Mouse (Mus musculus) cerebellum, adult 11-12 months (tissue): ENCODE data around the gene Gle1.
"Not testable (repeated sequence)": the region's sequence is repeated elsewhere in the genome, so short reads cannot be mapped to it uniquely, and the experiment has no call there.

ENCODE experiments used
- DNase-seq: peaks from one replicate; pipeline ENCODE4 v3.0.0; 2022

The Gle1 gene

DNA sequence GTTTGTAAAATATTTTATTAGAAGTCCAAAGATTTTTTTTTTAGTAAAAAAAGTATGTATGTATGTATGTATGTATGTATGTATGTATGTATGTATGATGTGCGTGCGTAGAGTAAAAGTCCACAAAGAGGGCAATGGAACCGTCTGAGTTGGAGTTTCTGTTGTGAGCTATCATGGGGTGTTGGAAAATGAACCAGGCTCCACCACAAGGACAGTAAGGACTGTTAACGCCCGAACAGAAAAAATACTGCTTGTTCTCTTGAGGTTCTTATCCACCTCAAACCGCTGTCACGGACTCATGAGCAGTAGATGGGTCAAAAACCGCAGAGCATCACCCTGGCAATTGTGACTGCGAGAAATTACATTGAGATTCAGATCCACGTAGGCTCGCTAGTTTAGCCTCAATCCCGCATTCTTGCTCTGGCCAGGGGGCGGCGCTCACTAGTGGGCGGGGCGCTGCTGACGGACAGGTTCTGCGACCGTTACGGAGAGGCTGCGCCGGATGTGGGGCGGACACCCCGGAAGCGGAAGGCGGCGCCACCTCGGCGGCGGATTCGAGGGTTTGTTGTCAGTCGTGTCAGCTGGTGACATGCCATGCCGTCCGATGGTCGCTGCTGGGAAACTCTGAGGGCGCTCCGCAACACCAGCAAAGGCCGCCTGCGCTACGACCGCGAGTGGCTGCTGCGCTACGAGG, at the start of gene Gle1:
Gene Gle1 (plus strand): TSS at position 521 of the 694 bp plus-strand sequence.
- DNase-seq = peak; percentile 94

DNA sequence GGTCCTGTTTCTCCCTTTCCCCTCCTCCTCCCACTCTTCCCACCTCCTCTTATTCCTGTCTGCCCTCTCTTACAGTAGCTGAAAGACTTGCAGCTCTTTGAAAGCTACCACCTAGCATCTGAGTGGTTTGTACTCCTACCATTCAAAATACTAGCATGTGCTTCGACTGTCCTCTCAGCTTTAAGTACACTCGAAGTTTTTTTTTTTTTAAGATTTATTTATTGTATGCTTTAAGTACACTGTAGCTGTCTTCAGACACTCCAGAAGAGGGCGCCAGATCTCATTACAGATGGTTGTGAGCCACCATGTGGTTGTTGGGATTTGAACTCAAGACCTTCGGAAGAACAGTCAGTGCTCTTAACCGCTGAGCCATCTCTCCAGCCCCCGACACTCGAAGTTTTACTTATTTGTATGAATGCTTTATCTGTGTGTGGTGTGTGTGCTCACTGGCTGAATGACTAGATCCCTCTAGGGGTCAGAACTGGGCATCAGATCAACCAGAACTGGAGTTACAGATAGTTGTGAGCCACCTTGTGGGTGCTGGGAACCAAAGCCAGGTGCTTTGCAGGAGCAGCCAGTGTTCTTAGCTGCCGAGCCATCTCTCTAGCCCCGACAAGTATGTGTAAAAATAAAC, 48.5 kb upstream of the Gle1 start:
- not testable (repeated sequence) for DNase-seq

DNA sequence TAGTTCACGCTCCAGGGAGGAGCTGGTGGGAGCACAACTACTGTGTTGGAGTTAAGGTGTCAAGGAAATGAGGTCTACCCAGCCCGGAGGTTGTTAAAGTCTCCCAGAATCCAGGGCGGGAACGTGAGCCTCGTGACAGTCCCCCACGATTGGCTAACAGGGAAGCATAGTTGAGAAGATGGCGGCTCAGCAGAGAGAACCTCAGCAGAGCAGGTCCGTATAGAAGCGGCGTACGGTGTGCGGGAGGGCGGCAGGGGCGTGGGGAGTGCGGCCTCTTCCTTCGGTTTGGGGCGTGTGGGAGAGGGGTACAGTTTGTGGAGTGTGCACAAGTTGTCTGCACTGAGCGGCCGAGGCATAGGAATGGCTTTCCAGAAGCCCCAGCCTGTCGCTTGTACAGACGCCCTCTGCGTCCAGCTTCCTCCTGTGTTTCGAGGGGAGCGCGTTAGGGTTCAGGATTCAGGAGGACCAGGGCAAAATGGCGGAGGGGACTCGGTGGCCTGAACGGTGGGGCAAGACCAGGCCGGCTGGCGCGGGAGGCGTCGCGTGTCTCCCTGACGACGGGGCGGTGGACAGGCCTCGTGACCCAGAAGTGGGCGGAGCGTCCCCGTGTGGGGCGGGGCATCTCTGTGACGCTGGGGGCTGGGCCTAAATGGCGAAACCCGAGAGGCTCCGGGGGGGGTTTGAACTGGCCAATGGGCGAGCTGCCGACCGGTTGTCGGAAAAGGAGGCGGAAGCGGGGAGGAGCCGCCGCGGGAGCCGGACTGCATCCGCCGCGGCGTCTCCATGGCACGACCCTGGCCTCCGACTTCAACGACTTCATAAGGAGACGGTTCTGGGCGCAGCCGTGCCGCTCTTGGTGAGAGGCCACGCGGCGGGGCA, 45.9 kb upstream of the Gle1 start, which contains the start of gene Odf2:
Gene Odf2 (plus strand): TSS at position 156 of the 879 bp plus-strand sequence.
- peak; percentile 99 for DNase-seq

DNA sequence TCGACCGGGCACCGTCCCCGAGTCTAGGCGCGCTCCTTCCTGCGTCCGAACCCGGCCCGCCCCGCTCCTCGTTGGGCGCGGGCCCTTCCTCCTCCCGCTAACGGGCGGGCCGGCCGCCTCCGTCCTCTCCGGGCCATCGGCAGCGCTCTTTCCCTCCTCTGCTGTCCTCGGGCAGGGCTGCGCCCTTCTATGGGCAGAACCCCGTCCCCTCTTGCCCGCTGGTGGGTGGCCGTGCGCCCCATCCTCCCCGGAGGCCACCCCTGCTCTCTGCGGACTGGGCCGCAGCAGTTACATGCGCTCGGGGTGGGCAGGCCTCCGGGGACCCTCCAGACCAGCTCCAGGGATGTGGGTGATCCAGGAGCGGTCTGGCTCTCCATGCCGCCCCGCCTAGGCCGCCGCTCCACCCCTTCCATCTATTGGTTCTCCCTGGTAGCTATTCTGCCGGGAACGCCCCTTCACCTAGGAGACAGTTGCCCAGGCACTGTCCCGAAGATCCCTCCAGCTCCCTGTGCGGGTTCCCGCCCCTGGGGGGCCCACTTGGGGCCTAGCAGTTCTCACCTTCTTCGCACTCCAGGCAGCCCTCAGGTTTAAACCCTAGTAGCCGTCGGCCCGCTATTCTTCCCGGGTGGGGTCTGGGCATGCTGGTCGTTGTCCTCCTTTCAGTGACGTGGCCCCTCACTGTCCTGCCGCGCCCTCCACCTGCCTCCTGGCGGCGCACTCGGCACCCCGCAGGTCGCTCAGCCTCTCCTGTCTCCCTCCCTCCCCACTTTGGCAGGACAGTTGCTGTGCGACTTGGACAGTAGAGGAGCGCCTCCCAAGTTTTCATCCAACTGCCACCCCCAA, 45.0 kb upstream of the Gle1 start:
- DNase-seq = peak; percentile 92

DNA sequence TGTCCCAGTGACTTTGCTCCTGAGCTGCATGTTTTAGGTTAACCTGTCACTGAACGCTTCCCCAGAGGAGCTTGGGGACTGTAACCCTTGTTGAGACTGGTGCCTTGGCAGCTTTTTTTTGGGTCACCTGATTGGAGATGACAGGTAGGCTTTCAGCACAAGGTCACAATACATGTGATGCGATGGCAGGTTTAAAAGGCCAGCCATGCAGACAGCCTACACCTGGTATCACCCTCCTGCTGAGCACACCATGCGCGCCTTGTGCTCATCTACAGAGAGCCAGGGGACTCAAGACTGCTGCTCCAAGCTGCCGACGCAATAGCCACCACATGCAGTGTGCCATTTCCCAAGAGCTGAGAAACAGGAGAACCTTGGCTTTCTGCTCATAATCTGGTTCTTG, 43.5 kb upstream of the Gle1 start:
- DNase-seq = peak; percentile 83

DNA sequence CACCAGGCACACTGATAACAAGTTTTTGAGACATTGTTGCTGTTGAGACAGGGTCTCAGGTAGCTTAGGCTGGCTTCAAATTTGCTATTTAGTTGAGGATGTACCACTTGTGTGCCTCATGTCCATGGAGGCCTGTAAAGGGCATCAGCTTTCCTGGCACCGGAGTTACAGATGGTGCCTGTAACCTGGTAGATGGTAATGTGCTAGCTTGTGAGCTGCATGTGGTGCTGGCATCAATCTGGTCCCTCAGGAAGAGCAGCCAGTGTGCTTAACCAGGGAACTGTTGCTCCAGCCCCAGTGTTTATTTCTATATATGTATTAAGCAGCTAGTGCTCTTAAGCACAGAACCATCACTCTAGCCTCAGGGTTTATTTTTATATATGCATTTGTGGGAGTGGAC, 39.2 kb upstream of the Gle1 start:
- peak; percentile 70 for DNase-seq

DNA sequence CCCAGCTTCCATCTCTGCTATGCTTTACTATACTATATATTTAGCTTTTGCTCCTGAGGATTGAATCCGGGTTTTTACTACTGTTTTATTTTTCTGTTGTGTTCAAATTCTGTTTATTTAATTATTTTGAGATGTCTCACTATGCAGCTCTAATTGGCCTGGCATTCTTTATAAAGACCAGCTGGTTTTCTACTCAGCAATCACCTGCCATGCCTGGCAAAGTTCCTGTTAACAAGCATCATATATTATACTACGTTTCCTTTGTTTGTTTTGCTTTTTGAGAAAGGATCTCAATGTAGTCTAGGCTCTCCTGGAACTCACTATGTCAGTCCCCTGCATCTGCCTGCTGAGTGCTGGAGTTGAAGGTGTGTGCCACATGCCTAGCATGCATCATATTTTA, 37.9 kb upstream of the Gle1 start:
- no peak for DNase-seq

DNA sequence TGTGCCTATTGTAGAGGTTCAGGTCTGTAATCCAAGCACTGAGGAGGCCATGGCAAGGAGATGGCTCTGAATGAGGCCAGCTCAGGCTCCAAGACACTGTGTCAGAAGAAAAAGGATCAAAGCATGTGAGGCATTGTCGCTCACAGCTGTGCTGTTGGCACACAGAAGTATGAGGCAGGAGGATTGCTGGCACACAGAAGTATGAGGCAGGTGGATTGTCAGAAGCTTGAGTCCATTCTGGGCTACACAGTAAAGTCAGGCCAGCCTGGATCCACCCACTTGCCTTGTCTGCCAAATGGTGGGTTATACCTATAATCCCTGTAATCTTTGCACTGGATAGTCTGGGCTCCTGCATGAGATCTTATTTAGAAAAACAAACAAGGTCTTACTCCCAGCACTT, 37.1 kb upstream of the Gle1 start:
- no peak for DNase-seq

DNA sequence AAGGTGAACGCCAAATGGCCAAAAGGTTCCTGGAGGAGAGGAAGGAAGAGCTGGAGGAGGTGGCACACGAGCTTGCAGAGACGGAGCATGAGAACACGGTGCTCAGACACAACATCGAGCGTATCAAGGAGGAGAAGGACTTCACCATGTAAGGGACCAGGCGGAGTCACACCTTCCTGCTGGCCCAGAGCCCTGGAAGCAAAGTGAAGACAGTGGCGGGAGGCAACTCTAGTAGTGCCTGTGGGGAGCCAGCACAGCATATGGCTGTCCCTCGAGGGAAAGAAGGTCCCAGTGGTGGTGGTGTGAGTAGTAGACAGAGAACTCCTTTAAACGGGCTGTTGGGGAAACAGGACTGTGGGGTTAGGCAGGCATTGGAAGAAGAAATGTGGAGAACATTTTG, 33.0 kb upstream of the Gle1 start:
- DNase-seq = peak; percentile 45

DNA sequence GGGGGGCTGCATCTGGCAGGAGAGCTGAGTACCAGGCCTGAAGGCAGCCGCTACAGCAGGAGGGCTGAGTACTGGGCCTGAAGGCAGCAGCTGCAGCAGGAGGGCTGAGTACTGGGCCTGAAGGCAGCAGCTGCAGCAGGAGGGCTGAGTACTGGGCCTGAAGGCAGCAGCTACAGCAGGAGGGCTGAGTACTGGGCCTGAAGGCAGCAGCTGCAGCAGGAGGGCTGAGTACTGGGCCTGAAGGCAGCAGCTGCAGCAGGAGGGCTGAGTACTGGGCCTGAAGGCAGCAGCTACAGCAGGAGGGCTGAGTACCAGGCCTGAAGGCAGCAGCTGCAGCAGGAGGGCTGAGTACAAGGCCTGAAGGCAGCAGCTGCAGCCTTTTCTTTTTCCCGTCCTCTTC, 27.1 kb upstream of the Gle1 start:
- DNase-seq = not testable (repeated sequence)

DNA sequence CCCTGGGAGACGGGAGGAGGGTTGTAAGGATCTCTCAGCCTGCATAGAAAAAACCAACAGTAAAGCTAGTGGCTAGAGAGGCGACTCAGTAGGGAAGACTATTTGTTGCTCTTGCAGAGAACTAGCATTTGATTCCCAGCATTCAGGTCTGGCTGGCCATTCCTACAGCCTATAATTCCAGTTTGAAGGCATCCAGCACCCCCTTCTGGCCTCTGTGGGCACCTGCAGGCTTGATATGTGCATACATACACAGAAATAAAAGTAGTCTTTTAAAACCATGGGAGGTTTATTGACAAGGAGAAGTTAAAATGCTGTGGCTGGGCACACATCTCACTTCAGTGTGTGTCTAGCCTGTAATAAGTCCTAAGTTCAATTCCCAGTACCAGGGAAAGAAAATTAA, 25.2 kb upstream of the Gle1 start:
- no peak for DNase-seq

DNA sequence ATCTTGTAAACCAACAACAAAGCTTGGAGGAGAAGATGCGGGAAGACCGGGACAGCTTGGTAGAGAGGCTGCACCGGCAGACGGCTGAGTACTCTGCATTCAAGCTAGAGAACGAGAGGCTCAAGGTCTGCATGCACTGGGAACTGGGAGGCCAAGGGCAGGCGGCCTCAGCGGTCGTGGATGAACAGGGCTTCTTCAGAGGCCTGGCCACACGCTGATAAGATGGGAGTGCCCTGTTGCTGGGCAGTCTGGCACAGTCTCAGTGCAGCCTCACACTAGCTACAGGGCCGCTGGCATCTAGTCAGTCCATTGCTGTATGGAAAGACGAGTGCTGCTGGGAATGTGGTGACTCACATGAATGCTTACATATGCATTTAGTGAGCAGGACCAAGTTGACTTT, 17.6 kb upstream of the Gle1 start:
- no peak for DNase-seq

DNA sequence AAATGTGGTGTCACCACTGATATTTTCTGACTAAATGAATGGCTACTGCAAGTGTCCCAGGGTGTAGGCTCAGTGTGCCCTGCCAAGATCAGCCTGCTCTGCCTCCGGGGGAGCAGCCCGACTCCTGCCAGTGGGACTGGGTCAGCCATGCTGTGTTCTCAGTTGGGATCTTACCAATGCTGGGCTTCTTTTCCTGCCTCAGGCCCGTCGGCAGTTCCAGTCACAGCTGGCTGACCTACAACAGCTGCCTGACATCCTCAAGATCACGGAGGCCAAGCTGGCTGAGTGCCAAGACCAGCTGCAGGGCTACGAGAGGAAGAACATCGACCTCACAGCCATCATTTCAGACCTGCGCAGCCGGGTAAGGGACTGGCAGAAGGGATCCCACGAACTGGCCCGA, 13.2 kb upstream of the Gle1 start:
- DNase-seq = peak; percentile 58

DNA sequence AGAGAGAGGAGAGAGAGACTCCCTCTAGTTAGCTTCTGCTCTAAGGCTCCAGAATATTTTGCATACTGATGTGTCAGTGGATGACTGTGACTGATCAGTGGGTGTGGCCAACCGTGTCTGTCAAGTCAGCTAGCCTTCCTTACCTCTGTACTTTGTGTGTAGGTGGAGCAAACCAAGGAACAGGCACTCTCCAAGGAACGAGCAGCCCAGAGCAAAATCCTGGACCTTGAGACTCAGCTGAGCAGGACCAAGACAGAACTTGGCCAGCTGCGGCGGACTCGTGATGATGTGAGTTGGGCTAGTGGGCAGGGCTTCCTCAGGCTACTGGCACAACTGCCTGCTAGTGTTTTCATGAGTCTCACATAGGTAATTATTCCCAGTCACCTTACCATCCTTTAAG, 8.7 kb upstream of the Gle1 start:
- DNase-seq = no peak

DNA sequence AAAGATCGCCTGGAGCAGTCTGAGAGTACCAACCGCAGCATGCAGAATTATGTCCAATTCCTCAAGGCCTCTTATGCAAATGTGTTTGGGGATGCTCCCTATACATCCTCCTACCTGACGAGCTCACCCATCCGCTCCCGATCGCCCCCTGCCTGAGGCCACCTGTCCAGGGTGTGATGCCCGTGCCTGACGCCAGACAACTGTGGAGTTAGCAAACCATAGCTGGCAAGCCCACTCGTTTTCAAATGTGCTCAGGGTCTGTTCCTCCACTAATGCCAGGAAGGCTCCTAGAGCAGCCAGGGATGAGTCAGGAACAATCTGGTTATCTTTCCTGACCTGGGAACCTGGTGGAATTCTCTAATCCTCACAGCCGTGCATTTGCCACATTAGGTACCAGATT, 4.7 kb upstream of the Gle1 start:
- peak; percentile 99 for DNase-seq

DNA sequence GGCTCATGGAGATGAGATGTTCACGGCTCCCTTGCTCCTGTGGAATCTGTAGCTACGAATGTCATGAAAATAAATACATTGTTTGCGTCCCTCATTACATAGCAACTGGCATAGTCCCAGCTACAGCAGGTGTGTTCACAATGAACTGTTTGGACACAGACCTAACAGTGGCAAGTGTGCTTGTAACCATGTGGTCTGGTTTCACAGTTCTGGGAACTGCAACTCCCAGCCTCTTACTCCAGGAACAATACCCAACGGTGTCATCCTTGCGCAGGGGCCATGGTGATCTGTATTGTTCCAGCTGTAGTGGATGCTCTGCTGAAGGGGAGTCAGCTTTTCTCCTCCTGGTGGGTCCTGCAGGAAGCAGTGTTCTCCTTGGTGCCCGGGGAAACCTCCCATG, 4.0 kb upstream of the Gle1 start:
- no peak for DNase-seq

DNA sequence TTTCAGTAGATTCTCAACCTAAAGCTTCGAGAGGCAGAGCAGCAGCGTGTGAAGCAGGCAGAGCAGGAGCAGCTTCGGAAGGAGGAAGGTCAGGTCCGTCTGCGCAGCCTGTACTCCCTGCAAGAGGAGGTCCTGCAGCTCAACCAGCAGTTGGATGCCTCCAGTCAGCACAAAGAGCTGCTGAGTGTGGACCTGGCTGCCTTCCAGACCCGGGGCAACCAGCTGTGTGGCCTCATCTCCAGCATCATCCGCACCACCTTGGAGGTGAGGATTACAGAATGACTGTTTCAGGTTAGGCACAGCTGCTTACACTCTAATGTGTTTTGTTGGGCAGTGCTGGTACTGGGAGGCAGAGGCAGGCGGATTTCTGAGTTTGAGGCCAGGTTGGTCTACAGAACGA, 4.8 kb downstream of the Gle1 start:
- no peak for DNase-seq

DNA sequence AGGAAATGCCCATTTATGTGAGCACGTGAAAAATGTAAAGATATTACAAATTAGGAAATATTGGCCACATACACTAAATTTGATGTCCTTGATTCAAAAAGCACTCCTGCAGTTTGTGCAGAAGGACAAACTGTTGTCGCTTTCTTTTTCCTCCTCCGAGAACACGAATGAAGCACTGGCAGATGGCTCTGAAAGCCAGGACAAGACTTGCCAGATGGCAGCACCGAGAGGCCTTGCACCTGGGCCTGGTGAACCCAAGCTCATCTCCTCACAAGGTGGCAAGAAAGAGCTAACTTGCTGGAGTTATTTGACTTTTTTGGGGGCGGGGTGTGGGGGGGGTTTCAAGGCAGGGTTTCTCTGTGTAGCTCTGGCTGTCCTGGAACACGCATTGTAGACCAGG, 5.6 kb downstream of the Gle1 start:
- DNase-seq = no peak

DNA sequence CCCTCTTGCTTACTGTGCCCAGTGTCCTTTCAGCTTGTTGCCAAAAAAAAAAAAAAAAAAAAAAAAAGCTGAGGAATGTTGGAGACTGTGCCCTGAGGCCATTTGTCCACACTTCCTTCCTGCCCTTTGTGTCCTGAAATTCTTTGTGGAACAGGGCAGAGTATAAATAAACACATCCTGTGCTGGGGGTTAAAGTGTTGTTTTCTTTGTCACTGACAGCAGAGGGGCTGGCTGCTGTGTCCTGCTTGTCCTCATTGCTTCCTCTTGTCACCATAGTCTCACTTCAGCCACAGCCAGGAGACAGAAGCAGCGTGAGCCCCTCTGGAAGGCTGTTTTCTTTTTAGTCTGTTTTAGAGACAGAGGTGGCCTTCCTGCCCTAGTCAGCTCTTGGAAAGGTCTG, 9.5 kb downstream of the Gle1 start:
- no peak for DNase-seq

DNA sequence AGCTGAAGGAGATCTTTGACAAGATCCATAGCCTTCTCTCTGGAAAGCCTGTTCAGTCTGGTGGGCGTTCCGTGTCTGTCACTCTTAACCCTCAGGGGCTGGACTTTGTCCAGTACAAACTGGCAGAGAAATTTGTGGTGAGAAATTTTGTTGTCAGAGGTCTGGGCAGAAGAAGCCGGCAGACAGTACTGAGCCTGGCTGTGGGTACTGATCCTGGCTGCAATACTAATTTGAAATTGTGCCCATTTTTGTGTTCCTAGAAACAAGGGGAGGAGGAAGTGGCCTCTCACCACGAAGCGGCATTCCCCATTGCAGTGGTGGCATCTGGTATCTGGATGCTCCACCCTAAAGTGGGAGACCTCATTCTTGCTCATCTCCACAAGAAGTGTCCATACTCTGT, 13.7 kb downstream of the Gle1 start:
- DNase-seq = no peak

DNA sequence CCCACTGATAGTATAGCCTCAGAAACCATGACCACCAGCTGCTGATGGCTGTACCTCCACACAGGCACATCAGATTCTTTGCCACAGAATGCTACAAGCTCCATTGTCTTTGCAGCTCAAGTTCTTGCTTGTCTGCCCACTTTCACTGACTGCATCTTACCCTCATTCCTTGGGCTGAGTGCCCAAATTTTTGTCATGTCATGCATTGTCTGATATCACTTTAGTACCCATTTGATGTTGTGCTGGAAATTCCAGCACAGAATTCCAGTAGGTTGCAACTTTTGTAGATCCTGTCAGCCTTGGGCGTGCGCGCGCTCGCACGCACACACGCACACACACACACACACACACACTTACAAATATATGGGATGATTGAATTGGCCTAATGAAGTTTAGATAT, 26.0 kb downstream of the Gle1 start:
- no peak for DNase-seq

DNA sequence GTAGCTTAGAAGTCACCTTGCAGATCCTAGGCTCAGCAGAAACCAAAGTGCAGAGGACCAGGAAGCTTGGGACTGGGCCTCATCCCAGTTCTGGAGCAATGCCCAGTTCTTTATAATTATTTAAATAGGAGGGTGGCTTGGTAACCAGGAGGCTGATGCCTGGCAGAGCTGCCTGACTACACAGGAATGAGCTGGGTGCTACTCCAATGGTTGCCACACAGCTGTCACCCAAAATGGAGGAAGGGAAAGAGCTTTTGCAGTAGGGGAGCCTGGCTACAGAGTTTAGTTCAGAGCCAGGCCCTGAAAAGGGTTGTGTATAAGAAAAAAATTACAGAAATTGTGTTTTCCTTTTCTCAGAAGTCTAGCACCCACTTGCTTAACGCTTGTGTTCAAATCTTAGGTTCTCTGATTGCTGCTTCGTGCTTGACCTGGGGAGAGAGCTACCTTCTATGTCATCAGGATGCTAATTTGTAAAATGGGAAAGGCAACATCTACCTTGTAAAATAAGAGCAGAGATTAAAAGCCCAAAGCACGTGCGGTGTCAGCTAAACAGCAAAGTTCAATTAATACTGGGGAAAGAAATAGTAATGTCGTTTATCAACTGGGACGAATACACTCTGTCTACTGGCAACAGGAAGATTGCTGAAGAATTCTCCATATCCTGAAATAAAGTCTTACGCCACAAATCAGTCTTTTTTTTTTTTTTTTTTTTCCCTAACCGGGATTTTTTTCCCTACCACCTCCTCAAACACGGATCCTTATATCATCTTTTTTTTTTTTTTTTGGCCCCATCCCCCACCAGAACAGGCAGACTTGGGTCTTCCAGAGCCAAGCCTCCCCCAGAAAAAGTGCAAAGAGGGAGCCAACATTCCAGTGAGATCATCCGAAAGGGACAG, 29.4 kb downstream of the Gle1 start:
- peak; percentile 64 for DNase-seq
